ENCODE assay signal across 8 mouse cellular contexts in the genomic region with DNA sequence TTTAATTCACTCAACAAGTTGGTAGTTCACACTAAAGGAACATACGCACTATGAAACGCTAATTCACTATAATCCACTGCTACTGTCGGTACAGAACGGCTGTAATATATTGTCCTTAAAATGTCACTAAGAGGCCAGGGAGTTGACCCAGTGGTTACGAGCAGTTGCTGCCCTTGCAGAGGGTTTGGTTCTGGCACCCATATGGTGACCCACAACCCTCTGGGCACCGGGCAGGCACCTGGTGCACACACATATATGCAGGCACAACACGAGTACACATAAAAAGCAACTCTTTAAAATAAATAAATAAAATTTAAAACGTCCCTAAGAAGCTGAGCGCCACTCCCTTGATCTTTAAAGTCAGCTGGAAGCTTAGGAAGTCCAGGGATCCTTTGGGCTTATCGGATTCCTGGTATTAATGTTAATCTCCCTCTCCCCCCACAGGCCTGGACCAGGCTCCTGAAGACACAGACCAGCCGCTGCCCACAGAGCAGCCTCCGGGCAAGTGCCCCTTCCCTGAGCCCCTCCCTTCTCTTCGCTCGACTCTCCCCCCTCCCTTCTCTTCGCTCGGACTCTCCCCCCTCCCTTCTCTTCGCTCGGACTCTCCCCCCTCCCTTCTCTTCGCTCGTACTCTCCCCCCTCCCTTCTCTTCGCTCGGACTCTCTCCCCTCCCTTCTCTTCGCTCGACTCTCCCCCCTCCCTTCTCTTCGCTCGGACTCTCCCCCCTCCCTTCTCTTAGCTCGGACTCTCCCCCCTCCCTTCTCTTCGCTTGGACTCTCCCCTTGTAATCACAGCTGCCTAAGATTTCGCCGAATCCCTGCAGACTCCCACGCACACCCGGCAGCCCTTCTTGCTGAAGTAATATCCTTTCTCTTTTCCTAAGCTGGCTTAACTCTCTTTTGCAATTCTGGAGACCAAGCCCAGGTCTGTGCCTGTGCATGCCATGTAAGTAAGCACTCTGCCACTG. TPM values are rescaled to one million over a fixed set of nuclear protein-coding genes. Genes with fewer than 3 reads are reported as not detected.
DNase-seq lines count a peak whose midpoint lies in the region; ATAC-seq lines count a peak whose summit lies in the region.

No protein-coding gene starts in this region.

- H3K4me2 ChIP-seq in hindbrain, embryonic 16.5 days (ENCODE audit: low read length) = peak overlapping the region; percentile 63

- ATAC-seq in hindbrain, embryonic 16.5 days = peak; percentile 68

- H3K4me3 ChIP-seq in hindbrain, embryonic 16.5 days (ENCODE audit: low read length) = peak overlapping the region; percentile 37

- peak overlapping the region; percentile 10; the same call in 1 of the 2 replicates for H3K27ac ChIP-seq in hindbrain, embryonic 16.5 days (ENCODE audit: low read depth, low read length)

- no peaks in the 10 kb centered on the region for H3K36me3 ChIP-seq in hindbrain, embryonic 16.5 days (ENCODE audit: control insufficient read depth, insufficient read depth, low read length)

- DNase-seq in kidney, postnatal 10 days = peak; percentile 51
- DNase-seq in kidney, adult 11 months = no peak
- peak; percentile 30 for DNase-seq in embryo, embryonic 11.5 days (ENCODE audit: low read depth, low spot score)
- peak; percentile 60 for DNase-seq in mesoderm, embryonic 11.5 days (ENCODE audit: low read depth, low spot score)
- no peak for DNase-seq in thymus, postnatal 0 days (ENCODE audit: low spot score)
- DNase-seq in adrenal gland, postnatal 10 days = no peak
- no peak for DNase-seq in adrenal gland, postnatal 36 days

- H3K27me3 ChIP-seq in hindbrain, embryonic 16.5 days (replicated peaks; ENCODE audit: control insufficient read depth, insufficient read depth, low read length) = no peaks in the 10 kb centered on the region

- H3K4me1 ChIP-seq in hindbrain, embryonic 16.5 days (ENCODE audit: control insufficient read depth, insufficient read depth, low read depth, low read length) = no peaks in the 10 kb centered on the region

- 7% methylated on average over 29 of the region's 32 CpGs for WGBS in hindbrain, embryonic 16.5 days

- H3K9ac ChIP-seq in hindbrain, embryonic 16.5 days (ENCODE audit: low read depth, low read length) = peak overlapping the region; percentile 58

- H3K9me3 ChIP-seq in hindbrain, embryonic 16.5 days (ENCODE audit: control insufficient read depth, low read length) = no peaks in the 10 kb centered on the region

RNA-seq across cellular contexts. Expression of gene Prodh2, which starts 15.7 kb away (rescaled TPM):
- not detected in 2 replicates for polyA plus RNA-seq in hindbrain, embryonic 16.5 days (2015; fragmentation: Nextera tagmentation; extraction: Ambion mirVana)
- polyA plus RNA-seq in thymus, postnatal 0 days (2015; fragmentation: Nextera tagmentation; extraction: Ambion mirVana) = not detected in 2 replicates
- 10 to 100 TPM; 26.0 to 56.1 TPM for total RNA-seq in adrenal gland, postnatal 10 days (2021)
- total RNA-seq in adrenal gland, postnatal 36 days (2021) = under 1 TPM in 1 of 2 experiments, not detected in 1; 0.53 TPM

RNA-seq across cellular contexts. Expression of gene Nphs1, which starts 19.6 kb away (rescaled TPM):
- 0.98 and 1.7 TPM in 2 replicates for polyA plus RNA-seq in hindbrain, embryonic 16.5 days (2015; fragmentation: Nextera tagmentation; extraction: Ambion mirVana)
- 0.29 and 0.46 TPM in 2 replicates for polyA plus RNA-seq in thymus, postnatal 0 days (2015; fragmentation: Nextera tagmentation; extraction: Ambion mirVana)
- total RNA-seq in adrenal gland, postnatal 10 days (2021) = not detected
- not detected for total RNA-seq in adrenal gland, postnatal 36 days (2021)

RNA-seq across cellular contexts. Expression of gene Kirrel2, which starts 20.2 kb away (rescaled TPM):
- 3.0 and 4.2 TPM in 2 replicates for polyA plus RNA-seq in hindbrain, embryonic 16.5 days (2015; fragmentation: Nextera tagmentation; extraction: Ambion mirVana)
- 0.10 and 0.17 TPM in 2 replicates for polyA plus RNA-seq in thymus, postnatal 0 days (2015; fragmentation: Nextera tagmentation; extraction: Ambion mirVana)
- not detected for total RNA-seq in adrenal gland, postnatal 10 days (2021)
- not detected for total RNA-seq in adrenal gland, postnatal 36 days (2021)

RNA-seq across cellular contexts. Expression of gene Aplp1, which starts 32.4 kb away (rescaled TPM):
- polyA plus RNA-seq in hindbrain, embryonic 16.5 days (2015; fragmentation: Nextera tagmentation; extraction: Ambion mirVana) = 742 and 752 TPM in 2 replicates
- 1.3 and 2.8 TPM in 2 replicates for polyA plus RNA-seq in thymus, postnatal 0 days (2015; fragmentation: Nextera tagmentation; extraction: Ambion mirVana)
- 10 to 100 TPM; 26.1 to 34.3 TPM for total RNA-seq in adrenal gland, postnatal 10 days (2021)
- 10 to 100 TPM; 23.5 to 28.6 TPM for total RNA-seq in adrenal gland, postnatal 36 days (2021)

RNA-seq across cellular contexts. Expression of gene Nfkbid, which starts 56.2 kb away (rescaled TPM):
- polyA plus RNA-seq in hindbrain, embryonic 16.5 days (2015; fragmentation: Nextera tagmentation; extraction: Ambion mirVana) = 2.5 and 2.9 TPM in 2 replicates
- polyA plus RNA-seq in thymus, postnatal 0 days (2015; fragmentation: Nextera tagmentation; extraction: Ambion mirVana) = 20.2 and 20.3 TPM in 2 replicates
- 1 to 10 TPM; 2.3 to 2.4 TPM for total RNA-seq in adrenal gland, postnatal 10 days (2021)
- total RNA-seq in adrenal gland, postnatal 36 days (2021) = 1 to 10 TPM in 1 of 2 experiments, under 1 TPM in 1; 0.89 to 1.0 TPM

Comparison
In these comparisons a context has a peak if more than half of its experiments do, and no peak if none do; other contexts are left out.
1. DNase-seq: peak in kidney, postnatal 10 days (single experiment), embryo, embryonic 11.5 days (single experiment) and mesoderm, embryonic 11.5 days (single experiment); none in kidney, adult 11 months (single experiment), thymus, postnatal 0 days (single experiment), adrenal gland, postnatal 10 days (single experiment) and adrenal gland, postnatal 36 days (0 of 2).
2. RNA of gene Prodh2, which starts 15.7 kb away (total RNA-seq): 26.0 to 56.1 TPM in adrenal gland, postnatal 10 days; 0.53 TPM in adrenal gland, postnatal 36 days; every median in the first group is over 10 times any median in the second.